Mouse (Mus musculus): ENCODE data around the gene Bag6.

Bag6 gene

GRCm38 (mm10) chr17:35134801-35135590 lies at the start of gene Bag6:
Bag6 (plus strand) TSS chr17:35135178.
- DNase-seq = peak; percentile 95

GRCm38 (mm10) chr17:35085208-35085865 lies 49.6 kb upstream of the Bag6 start, which contains the start of gene Ly6g6f:
Ly6g6f (minus strand) TSS chr17:35085610.
- DNase-seq = no peak

DNA sequence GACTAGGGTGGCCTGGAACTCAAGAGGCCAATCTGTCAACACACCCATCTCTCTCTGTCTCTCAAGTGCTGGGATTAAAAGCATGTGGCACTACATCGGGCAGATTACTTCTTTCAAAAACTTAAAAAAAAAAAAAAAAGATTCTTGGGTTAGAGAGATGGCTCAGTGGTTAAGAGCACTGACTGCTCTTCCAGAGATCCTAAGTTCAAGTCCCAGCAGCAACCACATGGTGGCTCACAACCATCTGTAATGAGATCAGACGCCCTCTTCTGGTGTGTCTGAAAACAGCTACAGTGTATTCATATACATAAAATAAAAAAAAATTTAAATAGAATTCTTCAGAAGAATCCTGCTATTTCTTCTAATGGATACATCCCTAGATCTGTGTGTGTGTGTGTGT lies 46.8 kb upstream of the Bag6 start:
- peak; percentile 49 for DNase-seq

- peak; percentile 95 for DNase-seq
Measured at GRCm38 (mm10) chr17:35088825-35089644, 45.9 kb upstream of the Bag6 start, which contains the start of gene Abhd16a. Abhd16a (plus strand) TSS chr17:35089263.

DNA sequence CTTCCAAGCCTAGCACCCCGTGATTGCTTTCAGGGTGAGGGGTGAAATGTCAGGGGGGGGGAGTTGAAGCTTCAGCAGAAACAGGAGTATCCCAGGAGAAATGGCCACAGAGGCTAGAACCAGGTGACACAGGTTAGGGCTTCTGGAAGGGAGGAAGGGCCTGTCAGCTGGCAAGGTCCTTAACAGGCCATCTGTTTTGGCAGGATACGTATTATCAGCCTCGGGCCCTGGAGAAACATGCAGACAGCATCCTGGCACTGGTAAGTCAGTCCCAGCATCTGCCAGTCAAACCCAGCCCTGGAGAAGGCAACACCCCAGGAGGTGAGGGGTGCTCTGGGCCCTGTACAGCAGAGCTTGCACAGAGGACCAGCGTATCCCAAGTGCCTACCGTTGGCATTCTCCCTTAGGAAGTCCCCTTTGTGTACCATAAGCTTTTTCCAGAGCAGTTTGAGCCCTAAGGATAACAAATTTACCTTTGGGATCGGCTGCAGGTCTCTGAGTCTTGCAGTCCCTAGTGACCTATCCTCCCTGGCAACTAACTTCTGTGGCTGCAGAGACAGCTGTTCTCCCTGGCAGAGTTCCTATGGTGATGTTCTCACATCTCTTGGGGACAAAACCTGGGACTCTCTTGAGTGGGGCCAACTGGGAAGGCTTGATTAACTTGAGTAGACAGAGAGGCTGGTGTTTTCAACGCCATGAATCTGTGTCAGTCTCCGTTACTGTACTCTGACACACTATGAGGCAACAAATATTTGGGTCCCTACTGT lies 44.6 kb upstream of the Bag6 start:
- DNase-seq = no peak

GRCm38 (mm10) chr17:35092403-35093198 lies 42.4 kb upstream of the Bag6 start:
- DNase-seq = no peak

- no peak for DNase-seq
Measured at GRCm38 (mm10) chr17:35094475-35095365, 40.3 kb upstream of the Bag6 start.

- no peak for DNase-seq
Measured at GRCm38 (mm10) chr17:35096597-35096996, 38.4 kb upstream of the Bag6 start.

GRCm38 (mm10) chr17:35097164-35097655 lies 37.8 kb upstream of the Bag6 start:
- peak; percentile 64 for DNase-seq

- no peak for DNase-seq
Measured at GRCm38 (mm10) chr17:35100196-35100765, 34.7 kb upstream of the Bag6 start.

GRCm38 (mm10) chr17:35101161-35101560 lies 33.8 kb upstream of the Bag6 start:
- DNase-seq = no peak

DNA sequence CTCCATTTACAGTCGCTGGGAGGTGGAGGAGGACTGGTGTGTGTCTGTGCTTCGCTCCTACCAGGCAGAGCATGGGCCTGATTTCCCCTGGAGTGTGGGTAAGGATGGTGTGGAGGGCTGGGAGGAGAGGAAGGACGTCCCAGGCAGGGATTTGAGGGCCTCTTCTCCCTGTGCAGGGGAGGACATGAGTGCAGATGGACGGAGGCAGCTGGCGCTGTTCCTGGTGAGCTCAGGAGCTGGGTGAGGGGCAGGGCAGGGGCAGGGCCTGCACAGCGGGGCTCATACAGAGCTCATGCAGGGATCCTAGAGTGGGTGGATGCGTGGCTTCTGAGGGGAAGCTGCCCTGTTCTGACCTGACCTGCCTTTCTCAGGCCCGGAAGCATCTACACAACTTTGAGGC lies 32.7 kb upstream of the Bag6 start:
- no peak for DNase-seq

DNA sequence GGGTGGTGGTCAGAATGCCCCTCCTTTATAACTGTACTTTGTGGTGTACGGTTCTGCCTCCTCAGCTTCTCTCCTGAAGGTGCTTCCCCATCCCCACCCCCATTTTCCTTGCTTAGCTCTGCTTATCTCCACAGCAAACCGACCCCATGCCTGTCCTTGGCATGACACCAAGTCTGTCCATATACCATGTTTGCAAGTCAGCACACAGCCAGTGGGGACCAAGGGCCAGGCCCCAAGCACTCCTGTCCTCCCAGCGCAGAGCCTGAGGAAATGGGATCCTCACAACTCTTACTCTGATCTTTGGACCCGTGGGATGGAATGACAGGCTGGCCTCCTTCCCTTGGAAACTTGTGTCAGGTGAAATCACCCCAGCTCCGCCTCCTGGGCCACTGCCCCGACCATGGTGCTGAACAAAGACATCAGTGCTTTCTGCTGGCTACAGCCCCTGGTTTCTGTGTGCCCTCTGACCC lies 31.7 kb upstream of the Bag6 start:
- no peak for DNase-seq

- no peak for DNase-seq
Measured at GRCm38 (mm10) chr17:35104079-35104478, 30.9 kb upstream of the Bag6 start.

- DNase-seq = no peak
Measured at GRCm38 (mm10) chr17:35104754-35105153, 30.2 kb upstream of the Bag6 start.

- peak; percentile 68 for DNase-seq
Measured at GRCm38 (mm10) chr17:35105740-35106389, 29.1 kb upstream of the Bag6 start.

DNA sequence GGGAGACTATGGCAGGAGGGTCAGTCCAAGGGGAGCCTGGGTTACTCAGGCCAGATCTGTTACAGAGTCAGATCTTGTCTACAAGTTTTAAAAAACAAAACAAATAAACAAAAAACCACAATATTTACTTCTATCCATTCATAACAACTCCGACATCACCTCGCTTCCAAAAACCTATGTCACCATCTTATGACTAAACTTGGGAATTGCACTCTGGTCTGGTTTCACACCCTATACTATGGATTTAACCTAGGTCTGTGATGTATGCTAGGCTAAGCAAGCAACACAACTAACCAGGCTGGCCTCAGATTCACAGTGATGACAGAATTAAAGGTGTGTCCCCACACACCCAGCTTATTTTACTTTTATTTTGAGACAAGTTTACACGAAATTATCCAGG lies 28.5 kb upstream of the Bag6 start:
- DNase-seq = no peak

GRCm38 (mm10) chr17:35108097-35108496 lies 26.9 kb upstream of the Bag6 start, which contains the start of gene Ly6g5c:
Ly6g5c (plus strand) TSS chr17:35108279.
- no peak for DNase-seq

GRCm38 (mm10) chr17:35111774-35112173 lies 23.2 kb upstream of the Bag6 start:
- DNase-seq = no peak
